Mouse (Mus musculus) retina, adult 2 months (tissue): Measurements from ENCODE around the gene Atp2c1.

Experiments
- DNase-seq: peaks from one replicate; pipeline ENCODE4 v3.0.0-alpha.2; 2012; ENCODE audit warnings: low read depth, low spot score

The Atp2c1 gene

GRCm38 (mm10) chr9:105488363-105488762 is 38.8 kb downstream of the Atp2c1 start:
- no peak for DNase-seq

- DNase-seq: no peak
Observed at GRCm38 (mm10) chr9:105484338-105485084, 42.6 kb downstream of the Atp2c1 start.

DNA sequence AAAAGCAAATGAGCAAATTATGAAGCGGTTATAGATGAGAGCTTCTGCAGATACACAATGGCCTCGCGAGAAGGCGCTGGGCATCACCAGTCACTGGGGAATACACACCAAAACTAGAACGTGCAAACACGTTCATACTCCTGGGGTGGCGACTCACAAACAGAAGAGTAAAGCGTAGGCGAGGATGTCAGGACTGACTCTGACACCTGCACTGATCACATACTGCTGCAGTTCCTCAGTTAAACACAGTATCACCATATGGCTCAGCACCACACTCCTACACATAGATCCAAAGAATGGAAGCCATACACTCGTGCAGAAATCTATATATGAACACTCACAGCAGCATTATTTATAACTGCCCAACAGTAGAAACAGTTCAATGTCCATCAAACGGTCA is 43.2 kb downstream of the Atp2c1 start:
- DNase-seq: no peak

DNA sequence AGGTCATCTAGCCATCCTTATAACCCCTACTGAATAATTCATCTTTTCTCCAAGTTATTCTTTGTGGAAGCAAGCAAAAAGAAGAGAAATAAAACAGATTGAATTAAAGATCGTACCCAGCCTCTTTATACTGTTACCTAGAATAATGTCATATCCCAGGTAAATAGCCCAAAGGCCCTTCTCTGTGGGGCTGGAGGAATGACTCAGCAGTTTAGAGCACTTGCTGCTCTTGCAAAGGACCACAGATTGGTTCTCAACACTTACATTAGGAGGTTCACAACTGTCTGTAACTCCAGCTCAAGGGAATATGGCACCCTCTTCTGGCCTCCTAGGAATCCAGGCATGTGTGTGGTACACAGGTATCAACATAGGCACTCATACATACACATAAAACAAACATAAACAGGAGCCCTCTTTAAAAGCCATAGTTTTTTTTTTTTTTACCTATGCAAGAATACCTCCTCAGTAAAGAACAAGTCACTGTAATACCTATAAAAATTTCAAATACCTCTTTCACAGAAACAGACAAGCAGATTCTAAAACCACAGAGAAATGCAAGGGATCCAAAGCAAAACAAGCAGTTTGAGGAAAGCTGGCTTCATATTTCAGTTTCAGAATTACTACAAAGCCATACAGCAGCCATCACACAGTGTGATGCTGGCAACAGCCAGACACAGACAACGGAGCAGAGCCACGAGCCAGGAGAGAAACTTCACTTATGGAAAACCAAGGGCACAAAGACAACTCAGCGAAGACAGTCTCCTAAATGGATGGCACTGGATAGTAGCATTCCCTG is 44.2 kb downstream of the Atp2c1 start:
- no peak for DNase-seq

DNA sequence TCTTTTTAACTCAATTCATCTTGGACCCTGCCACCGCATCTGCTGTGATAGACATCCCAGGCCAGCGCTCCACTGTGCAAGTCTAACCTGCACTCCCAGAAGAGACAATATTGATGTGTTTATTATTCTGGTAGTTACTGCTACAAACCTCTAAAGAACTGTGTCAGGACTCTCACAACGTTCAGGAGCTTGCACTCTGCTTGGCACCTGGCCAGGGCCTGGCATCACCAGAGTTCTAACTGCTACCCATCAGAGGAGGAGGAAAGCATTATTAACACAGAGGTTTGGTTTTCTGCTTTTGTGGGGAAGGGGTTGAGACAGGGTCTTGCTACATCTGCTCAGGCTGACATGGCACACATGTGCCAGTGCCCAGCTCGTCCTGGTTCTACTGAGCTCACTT is 45.0 kb downstream of the Atp2c1 start:
- no peak for DNase-seq

GRCm38 (mm10) chr9:105476134-105476533 is 51.0 kb downstream of the Atp2c1 start:
- DNase-seq: no peak

- DNase-seq: no peak
Observed at GRCm38 (mm10) chr9:105474910-105475309, 52.2 kb downstream of the Atp2c1 start.

DNA sequence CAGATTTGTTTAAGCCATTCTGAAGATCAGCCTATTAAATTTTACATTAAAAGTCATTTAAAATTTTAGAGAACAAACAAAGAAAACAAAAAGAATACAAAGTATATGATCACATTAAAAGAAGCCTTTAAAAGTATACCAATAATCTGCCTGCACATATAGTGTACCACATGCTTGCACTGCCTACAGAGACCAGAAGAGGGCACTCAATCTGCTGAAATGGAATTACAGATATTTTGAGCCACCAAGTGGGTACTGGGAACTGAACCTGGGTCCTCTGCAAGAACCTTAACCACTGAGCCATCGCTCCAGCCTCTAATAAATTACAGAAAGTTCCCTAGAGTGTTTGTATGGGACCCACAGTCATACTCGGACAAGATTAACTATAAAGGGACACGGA is 59.3 kb downstream of the Atp2c1 start:
- DNase-seq: no peak

GRCm38 (mm10) chr9:105461496-105461895 is 65.6 kb downstream of the Atp2c1 start:
- no peak for DNase-seq

DNA sequence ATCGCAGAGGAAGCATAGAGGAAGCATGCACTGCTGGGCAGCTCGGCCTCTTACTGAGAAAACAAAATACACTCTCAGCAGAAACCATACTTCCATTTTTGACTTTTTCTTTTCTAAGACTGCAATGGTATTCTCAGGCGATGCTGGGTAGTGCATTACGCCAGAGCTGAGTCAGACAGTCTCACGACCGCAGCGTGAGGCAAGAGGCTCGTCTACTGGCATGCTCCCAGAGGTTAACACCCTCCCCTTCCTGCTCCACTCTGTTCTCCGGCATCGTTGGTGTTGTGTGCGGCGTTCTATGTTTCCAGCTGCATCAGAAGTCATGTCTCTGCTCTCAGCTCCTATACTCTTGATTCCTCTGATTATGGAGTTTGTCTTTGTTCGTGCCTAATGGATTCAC is 68.1 kb downstream of the Atp2c1 start:
- no peak for DNase-seq

GRCm38 (mm10) chr9:105408549-105408948 is 118.6 kb downstream of the Atp2c1 start:
- no peak for DNase-seq

- peak; percentile 81 for DNase-seq
Observed at GRCm38 (mm10) chr9:105395218-105395627, 131.9 kb downstream of the Atp2c1 start, which contains the start of the genes Aste1 and Nek11. Gene Aste1, plus strand, starts transcription at chr9:105395392. Gene Nek11, minus strand, starts transcription at chr9:105395524.

GRCm38 (mm10) chr9:105394720-105395119 is 132.4 kb downstream of the Atp2c1 start:
- no peak for DNase-seq

- DNase-seq: no peak
Observed at GRCm38 (mm10) chr9:105390616-105391015, 136.5 kb downstream of the Atp2c1 start.

DNA sequence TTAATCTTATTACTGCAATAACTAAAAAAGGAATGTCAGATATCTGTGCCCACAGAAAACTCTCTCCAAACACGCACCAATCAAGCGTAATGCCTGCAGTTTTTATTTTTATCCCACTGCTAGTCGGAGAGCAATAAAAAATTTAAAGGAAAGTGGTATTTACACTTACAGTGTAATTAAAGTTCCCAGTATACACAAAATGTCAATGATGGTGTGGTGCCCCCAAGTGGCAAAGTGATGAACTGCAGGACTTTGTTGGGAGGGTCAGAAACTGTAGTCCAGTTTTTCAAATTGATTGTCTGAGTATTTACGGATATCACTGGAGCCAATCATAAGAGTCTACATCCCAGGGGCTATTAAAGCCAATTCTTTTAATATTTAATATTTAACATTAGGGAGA is 137.8 kb downstream of the Atp2c1 start:
- peak; percentile 29 for DNase-seq

DNA sequence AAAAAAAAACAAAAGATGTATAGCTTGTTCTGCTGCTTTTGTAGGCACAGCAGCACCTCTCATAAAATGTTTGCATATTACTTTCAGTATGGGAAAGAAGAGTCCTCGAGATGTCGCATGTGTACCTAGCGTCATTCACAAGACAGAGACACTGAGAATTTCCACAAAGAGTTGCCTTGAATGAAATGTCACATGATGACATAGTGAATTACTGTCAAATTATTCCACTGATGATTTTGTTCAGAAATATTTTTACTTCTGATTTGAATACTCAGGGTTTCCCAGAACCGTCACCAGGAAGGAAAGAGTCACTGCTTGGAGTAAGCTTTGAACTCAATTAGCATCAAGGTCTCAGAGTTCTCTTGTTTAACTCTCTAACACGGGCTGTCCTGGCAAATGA is 139.7 kb downstream of the Atp2c1 start:
- DNase-seq: no peak

DNA sequence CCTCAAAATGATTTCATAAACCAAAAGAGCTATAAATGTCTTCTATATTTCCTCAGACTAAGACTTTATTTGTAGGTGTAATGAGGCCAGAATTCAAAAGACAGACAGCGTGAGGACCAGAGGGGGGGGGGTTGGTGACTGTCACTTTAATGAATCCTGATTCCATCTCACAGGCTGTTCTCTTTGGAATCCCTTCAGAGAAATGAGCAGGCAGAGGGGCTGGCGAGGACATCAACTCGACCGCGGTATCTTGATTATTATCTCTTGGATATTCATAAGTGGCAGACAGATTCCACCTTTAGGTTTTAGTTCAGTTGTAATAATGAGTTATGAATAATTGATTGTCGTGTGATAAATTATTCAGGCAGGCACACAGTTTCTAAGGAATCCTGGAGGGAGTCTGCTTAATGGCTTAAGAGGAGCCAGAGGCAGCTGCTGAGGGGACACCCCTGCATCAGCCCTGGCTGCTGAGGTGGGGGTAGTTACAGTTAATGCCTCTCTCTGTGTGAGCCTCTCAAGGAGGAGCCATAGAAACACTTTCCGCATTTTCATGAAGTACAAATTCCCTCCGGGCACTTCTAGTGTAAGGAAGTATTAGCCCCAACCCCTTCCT is 147.5 kb downstream of the Atp2c1 start:
- DNase-seq: no peak

DNA sequence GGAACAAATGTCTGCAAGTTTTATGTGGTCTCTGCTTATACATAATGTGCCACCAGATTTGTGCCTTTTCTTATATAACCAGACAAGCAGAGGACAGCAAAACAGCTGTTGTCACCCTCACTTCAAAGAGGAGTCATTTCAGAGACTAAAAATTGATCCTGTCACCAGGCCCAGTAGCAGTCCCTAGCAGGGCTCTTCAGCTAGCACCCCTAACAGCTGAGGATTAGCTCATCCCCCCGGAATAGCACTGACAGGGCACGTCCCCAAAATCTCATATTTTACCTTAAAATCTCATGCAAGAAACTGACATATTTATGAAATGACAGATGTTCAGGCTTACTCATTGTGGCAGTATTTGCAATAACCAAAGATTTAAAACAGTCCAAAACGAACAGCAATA is 149.5 kb downstream of the Atp2c1 start:
- DNase-seq: no peak

GRCm38 (mm10) chr9:105376954-105377530 is 150.1 kb downstream of the Atp2c1 start:
- DNase-seq: no peak

GRCm38 (mm10) chr9:105376411-105376810 is 150.7 kb downstream of the Atp2c1 start:
- DNase-seq: no peak

GRCm38 (mm10) chr9:105374361-105374760 is 152.8 kb downstream of the Atp2c1 start:
- no peak for DNase-seq

GRCm38 (mm10) chr9:105368605-105369004 is 158.5 kb downstream of the Atp2c1 start:
- DNase-seq: no peak
